Mouse (Mus musculus) cerebellum, adult (tissue): ENCODE measurements at regions not wholly inside any gene's neighbourhood (a gene's known extent, or its start where the extent isn't known, plus 50 kb on each side); places are given as distances from the start of the nearest gene placed in this dataset.
"Not testable (repeated sequence)": the region's sequence is repeated elsewhere in the genome, so short reads cannot be mapped to it uniquely, and the experiment has no call there.

Source experiments
- ATAC-seq: cut with Nextera tagmentation; 2 replicates; pipeline ENCODE4 v1.9.2; 2017; ENCODE audit warnings: mild to moderate bottlenecking, moderate library complexity, mixed read lengths; ENCODE audit not compliant: insufficient number of reproducible peaks, low FRiP score, low TSS enrichment

DNA sequence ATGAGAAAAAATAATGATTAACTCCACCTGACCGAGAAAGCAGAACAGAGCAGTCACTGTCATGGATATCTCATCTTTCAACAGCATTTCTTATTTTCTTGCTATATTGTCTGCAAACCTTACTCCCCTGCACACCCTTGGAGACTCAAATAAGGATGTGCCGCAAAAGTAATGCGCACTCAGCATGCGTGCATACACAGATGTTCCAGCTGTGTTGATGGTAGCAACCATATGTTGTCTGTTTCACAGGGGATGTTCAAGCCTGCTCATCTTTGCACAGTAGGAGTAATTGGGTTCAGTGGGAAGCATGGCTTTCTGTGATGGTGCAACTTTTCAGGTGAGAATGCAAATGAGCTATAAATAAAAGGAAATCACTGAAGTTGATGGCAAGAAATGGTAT lies 1182.9 kb upstream of the Manea start:
- no peak for ATAC-seq

DNA sequence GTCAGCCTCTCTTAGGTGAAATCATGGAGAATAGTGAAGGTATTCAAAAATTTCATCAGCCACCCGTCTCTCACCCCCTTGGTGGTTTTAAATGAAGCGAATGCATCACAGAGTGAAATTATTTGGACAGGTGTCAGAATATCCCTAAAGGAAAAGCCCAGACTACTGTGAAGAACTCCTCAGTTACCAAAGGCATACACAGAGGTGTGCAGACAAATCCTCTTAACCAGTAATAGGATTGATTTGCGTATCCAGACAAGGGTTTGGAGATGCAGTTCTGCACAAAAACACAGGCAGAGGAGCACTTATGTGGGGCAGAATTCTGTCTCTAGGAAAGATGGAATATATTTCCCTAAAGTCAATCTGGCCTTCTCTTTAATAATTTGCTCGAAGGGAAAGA lies 1173.6 kb upstream of the Manea start:
- no peak for ATAC-seq

DNA sequence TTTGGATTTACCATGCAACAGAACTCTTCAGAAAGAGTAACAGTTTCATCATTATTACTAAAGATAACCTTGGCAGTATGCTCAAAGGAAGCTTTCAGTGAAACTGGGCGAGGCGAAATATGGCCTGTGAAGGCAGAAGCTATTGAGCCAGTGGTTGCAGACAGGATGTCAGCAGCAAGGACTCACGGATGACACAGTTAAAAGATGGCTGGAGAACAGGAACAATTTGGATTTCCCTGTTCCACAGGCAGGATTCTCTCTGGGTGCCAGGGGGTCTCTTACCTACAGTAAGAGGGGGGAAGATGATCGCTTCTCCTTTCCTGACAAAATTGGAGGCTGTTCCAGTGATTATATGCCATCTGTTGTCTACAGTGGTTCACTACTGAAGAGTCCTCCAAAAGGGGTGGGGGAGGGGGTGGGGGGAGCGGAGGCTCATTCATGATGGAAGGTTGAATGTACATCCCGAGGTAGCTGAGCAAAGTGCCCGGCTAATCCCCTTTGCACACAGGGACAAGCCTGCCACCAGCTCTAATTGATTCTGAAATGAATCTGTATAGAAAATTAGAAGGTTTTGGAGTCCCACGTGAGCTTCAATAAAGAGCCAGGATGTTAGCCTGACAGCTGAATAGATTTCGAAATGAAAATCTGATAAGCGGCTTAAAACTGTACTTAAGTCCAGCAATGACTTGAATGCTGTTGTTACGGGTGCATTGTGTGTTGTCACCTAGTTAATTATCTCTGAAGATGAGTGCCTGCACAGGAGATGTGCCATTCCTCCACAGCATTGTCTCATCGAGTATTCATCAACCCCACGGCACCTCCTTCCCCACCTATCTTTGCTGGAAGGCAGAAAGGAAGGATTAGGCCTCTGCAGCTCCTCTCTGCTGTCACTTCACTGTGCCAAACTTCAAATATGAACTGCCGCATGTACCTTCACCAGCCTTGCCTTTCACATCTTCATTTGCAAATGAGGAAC lies 1158.4 kb upstream of the Manea start:
- peak; percentile 37; the same call in 1 of the 2 replicates for ATAC-seq

DNA sequence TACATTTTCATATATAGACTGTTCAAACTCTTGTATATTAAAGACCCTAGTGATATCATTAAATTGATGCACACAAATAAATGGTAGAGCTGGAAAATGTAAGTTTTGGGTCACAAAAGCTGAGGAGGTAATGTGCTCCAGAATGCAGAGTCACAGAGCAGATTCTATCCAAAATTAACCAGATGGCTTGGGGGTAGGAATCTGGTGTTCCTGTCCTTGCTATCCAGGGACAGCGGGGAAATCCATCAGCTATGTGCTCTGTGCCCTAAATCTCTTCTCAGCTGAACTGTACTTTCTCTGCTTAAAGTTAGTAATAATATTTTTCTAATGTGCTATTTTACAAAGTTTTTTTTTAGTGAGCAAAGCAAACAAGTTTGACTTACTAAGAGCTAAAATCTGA lies 1151.2 kb upstream of the Manea start:
- ATAC-seq: peak; percentile 100

DNA sequence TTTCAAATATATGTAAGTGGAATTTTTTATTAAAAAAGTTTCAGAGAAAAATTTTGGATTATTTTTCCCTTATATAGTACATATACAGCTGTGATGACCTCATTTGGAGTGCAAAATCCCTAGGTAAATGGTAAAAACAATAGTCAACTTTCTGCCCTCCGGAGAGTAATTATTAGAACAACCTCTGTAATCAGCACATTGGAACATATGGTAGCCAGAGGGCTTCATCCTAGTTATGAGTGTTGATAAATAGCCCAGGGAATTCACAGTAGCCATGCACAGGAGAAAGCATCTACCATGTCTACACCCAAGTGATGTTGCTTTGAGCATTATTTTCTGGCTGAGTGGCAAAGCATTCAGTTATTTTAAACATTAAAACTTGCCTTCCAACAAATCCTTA lies 1150.6 kb upstream of the Manea start:
- ATAC-seq: 0 out of 2 replicates have a peak, but pooled peaks have one; percentile 53

DNA sequence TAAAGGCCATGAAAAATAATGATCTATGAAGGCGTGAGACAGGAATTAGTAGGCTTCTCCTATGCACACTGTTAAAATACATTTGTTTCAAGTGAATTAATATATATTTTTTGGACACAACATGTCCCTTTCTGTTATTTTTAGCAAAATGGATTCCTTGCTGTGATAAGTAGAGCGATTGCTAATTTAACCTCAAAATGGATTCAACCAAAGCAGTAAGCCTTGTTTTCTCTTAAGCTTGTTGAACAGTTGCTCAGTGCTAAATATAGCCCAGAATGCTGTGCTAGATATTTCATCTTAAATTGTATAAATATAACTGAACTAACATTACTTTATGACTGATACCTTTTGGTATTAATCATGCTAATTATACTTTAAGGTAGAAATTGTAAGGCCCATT lies 1144.6 kb upstream of the Manea start:
- ATAC-seq: peak; percentile 88

DNA sequence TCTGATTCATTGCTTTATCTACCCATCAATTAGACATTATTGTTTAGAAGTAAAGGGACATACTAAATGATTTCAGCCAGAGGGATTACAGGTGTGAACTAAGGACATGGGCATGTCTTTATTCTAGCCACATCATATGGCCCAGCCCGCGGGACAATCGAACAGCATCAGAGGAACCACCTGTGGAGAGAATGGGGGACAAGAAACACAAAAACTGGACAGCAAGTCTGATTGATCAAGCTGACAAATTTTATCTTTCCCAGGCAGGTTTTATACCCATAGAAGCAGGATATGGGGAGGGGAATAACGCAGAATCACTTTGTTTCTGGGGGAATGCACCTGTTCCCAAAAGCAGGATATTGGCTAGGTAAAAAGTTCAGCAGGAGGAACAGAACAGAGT lies 1103.2 kb upstream of the Manea start:
- no peak for ATAC-seq

DNA sequence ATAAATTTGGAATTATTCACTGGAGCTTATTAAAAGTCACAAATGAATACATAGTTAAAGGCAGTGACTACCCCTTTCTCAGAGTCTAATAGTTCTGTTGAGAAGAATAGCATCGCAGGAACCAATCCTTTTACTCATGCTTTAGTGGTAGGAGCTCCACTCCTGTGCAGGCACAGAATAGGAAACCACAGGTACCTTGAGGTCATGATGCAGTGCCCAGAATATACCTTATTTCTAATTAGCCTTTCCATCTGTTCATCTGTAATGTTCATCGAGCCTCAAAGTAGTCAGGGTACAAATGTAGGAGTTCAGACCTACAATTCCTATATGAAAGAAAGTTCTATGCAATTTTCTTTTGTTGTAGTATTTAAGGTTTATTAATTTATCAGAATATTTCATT lies 1099.6 kb upstream of the Manea start:
- peak; percentile 98 for ATAC-seq

DNA sequence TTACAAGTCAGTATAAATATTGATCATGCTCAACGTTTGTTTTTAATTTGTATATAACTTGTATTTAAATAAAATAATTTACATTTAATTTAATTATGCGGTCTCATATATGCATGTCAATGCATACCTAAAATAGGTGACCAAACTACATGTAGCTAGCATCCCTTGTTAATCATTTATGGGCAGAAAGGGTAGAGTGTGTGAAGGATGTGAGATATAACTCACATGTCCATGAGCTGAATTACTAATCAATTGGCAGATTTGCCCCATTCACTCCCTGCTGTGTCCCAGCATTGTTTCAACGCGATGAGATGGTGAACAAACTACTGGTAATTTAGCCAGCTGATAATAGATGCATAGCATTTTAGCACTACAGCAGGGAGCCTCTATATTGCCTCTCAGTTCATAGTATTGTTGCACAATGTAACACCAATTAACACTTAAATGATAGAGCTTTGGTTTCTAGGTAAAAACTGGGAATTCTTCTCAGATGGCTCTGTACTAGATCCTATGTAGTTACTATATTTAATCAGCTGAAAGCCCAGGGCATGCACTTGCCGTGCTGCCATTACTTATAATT lies 1082.6 kb upstream of the Manea start:
- no peak for ATAC-seq

DNA sequence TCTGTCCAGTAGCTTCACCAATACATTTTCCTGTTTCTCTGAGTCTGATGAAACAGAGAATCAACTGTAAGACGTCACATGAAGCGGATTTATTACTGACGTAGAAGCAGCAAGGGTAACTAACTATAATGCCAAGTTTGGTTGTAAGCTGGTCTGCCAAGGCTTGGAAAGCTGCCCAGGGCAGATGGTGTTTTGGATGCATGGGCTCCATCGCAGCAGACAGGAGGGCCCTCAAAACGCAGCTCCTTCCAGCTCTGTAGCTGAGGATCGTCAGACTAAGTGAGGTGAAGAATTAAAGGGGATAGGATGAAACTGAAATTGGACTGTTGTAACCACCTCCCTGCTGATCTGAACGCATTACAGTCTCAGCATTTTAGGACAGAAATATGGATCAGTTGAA lies 1079.2 kb upstream of the Manea start:
- ATAC-seq: peak; percentile 98

DNA sequence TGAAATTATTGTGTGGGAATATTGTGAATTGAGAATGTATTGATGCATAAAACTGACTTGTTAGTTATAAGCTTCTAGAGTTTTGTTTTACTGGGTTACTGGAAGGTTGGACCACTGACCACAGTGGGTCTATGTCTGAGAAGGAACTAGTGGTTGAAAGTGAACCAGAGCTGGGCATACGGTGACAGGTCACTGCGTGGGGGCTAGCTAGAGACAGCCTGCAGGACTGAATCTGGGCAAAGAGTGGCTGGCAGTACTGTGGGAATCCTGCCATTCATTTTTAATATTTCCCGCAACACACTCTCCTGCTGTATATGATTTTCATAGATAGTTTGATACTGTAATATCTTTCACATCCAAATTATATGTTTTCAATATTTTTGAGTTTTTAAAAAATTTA lies 1077.2 kb upstream of the Manea start:
- no peak for ATAC-seq

DNA sequence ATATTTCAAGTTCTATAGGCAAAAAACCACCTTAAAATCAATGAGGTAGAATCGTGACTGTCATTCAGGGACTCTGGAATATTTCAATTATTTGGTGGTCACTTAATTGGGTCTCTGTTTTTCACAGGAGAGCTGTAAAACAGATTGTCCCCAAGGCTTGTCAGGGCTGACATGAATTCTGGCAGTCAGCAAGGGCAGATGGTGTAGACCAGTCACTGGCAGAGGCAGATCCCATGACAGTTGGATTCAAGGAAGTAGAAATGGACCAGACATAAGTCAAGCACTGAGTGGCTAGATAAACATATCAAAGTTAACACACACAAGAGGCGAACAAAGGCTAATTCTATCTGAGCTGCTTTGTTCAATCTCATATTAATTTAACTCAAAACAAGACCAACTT lies 1071.8 kb upstream of the Manea start:
- peak; percentile 100 for ATAC-seq

DNA sequence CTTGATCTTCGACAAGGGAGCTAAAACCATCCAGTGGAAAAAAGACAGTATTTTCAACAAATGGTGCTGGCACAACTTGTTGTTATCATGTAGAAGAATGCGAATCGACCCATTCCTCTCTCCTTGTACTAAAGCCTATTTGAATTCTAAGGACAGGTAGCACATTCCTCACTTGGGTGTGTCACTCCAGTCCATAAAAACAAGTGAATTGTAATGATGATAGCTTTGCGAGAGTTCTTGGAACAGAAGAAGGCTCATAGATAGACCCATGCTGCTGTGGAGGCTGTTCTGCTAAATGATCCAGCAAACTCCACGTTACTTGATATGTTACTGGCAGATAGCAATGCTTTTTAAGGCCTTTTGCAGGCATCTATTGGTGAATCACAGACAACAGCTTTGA lies 1038.2 kb upstream of the Manea start:
- not testable (repeated sequence) for ATAC-seq

DNA sequence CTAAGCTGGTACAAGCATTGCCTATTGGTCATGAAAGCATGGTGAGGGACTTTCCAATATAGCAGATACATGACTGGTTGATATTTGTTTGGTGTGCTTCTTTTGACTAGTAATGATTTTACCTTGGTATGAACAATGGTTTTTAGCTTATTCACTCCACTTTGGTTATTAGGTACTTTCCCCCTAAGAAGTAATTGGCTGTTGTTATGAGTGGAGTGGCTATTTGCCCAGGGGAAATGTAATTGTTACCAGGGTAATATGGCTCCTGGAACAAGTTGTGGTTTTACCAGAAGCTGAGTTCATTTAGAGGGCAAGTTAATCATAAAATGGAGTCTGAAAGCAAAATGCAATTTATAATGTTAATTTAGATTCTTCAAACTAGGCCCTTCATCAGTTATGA lies 1000.2 kb upstream of the Manea start:
- ATAC-seq: no peak

DNA sequence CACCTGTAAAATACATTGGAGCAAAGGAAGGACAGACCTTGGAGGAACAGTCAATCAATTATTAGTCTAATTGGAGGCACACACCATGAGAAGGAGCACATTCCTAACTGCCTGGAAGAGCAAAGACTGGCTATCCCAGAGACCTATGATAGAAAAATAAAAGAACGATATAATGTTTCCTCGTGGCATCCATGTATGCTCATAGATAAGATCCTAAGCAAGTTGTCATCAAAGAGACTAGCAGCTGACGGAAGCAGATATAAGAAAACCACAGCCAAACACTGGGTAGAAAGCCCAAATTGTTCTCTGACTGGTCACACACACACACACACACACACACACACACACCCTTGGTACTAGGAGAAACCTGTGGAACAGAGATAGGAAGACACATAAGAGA lies 986.6 kb upstream of the Manea start:
- ATAC-seq: no peak
